Mouse (Mus musculus) heart, embryonic 16.5 days (tissue): ENCODE measurements at regions not wholly inside any gene's neighbourhood (a gene's known extent, or its start where the extent isn't known, plus 50 kb on each side); places are given as distances from the start of the nearest gene placed in this dataset.

Source experiments
- ATAC-seq: fragments of 200-750 bp; cut with Nextera tagmentation; replicated peaks from 2 replicates; pipeline ENCODE4 v1.8.0; 2017; ENCODE audit warnings: moderate number of reproducible peaks; ENCODE audit not compliant: insufficient read depth, low FRiP score; ENCODE audit errors: extremely low read depth
- H3K27ac ChIP-seq: fragments of 300-500 bp; sonication (generic); 2 replicates; pipeline ENCODE4 v1.5.1; 2014; ENCODE audit warnings: mild to moderate bottlenecking, low read length, control low read depth, moderate library complexity
- H3K27me3 ChIP-seq: fragments of 300-500 bp; sonication (generic); 2 replicates; pipeline ENCODE4 v1.6.1; 2014; ENCODE audit warnings: low read length, mixed read lengths; ENCODE audit not compliant: control insufficient read depth, insufficient read depth
- H3K36me3 ChIP-seq: fragments of 300-500 bp; sonication (generic); 2 replicates; pipeline ENCODE4 v1.6.1; 2014; ENCODE audit not compliant: control insufficient read depth, insufficient read depth
- H3K4me1 ChIP-seq: fragments of 300-500 bp; sonication (generic); 2 replicates; pipeline ENCODE4 v1.6.1; 2014; ENCODE audit warnings: low read length, mixed read lengths; ENCODE audit not compliant: control insufficient read depth, insufficient read depth
- H3K4me2 ChIP-seq: fragments of 300-500 bp; sonication (generic); 2 replicates; pipeline ENCODE4 v1.6.1; 2014; ENCODE audit warnings: low read depth, mild to moderate bottlenecking, control low read depth, low read length
- H3K4me3 ChIP-seq: fragments of 300-500 bp; sonication (generic); 2 replicates; pipeline ENCODE4 v1.5.1; 2014; ENCODE audit warnings: mild to moderate bottlenecking, control low read depth, low read length
- H3K9ac ChIP-seq: fragments of 300-500 bp; sonication (generic); 2 replicates; pipeline ENCODE4 v1.6.1; 2014; ENCODE audit warnings: low read length, control low read depth
- H3K9me3 ChIP-seq: fragments of 300-500 bp; sonication (generic); replicated peaks from 2 replicates; pipeline ENCODE4 v1.6.1; 2016; ENCODE audit warnings: low read length; ENCODE audit not compliant: control insufficient read depth
- WGBS: fragments of 180-500 bp; shearing (Covaris S2); extraction: QIAGEN DNeasy Blood & Tissue Kit; methylation state at CpG from one replicate; pipeline ENCODE4 v1.1.7; 2014; 5-methylcytosine and 5-hydroxymethylcytosine counted together

GRCm38 (mm10) chr3:66661826-66662618 is 319.2 kb upstream of the Rsrc1 start:
- Histone ChIP-seq H3K4me3 (no peak overlapping the region), H3K4me1 (peaks cover 8% of the 10 kb centered on the region; the same call in 1 of the 2 replicates), H3K36me3 (no peaks in the 10 kb centered on the region), H3K9me3 (no peaks in the 10 kb centered on the region), H3K27me3 (no peaks in the 10 kb centered on the region), H3K27ac (no peak overlapping the region), H3K4me2 (no peak overlapping the region), H3K9ac (no peak overlapping the region)
- ATAC-seq, result no peak
- 73% methylated on average over 8 of the region's 8 CpGs for WGBS

GRCm38 (mm10) chr3:66683589-66684286 is 297.5 kb upstream of the Rsrc1 start:
- Histone ChIP-seq H3K27me3 (no peaks in the 10 kb centered on the region), H3K4me2 (no peak overlapping the region), H3K9ac (no peak overlapping the region), H3K36me3 (no peaks in the 10 kb centered on the region), H3K27ac (no peak overlapping the region), H3K4me1 (no peaks in the 10 kb centered on the region), H3K4me3 (no peak overlapping the region), H3K9me3 (0 out of 2 replicates have a peak, but pooled peaks cover 4% of the 10 kb centered on the region)
- no peak for ATAC-seq
- 65% methylated on average over 8 of the region's 8 CpGs for WGBS

GRCm38 (mm10) chr3:66684287-66684903 is 296.8 kb upstream of the Rsrc1 start:
- Histone ChIP-seq H3K4me2 (no peak overlapping the region), H3K27ac (no peak overlapping the region), H3K4me3 (no peak overlapping the region), H3K4me1 (no peaks in the 10 kb centered on the region), H3K9me3 (0 out of 2 replicates have a peak, but pooled peaks cover 4% of the 10 kb centered on the region), H3K36me3 (no peaks in the 10 kb centered on the region), H3K27me3 (no peaks in the 10 kb centered on the region), H3K9ac (no peak overlapping the region)
- no peak for ATAC-seq
- WGBS, result 74% methylated on average over 5 of the region's 5 CpGs

- Histone ChIP-seq H3K4me3 (no peak overlapping the region), H3K9me3 (0 out of 2 replicates have a peak, but pooled peaks cover 4% of the 10 kb centered on the region), H3K36me3 (no peaks in the 10 kb centered on the region), H3K9ac (no peak overlapping the region), H3K4me2 (no peak overlapping the region), H3K4me1 (no peaks in the 10 kb centered on the region), H3K27me3 (no peaks in the 10 kb centered on the region), H3K27ac (no peak overlapping the region)
- WGBS, result 86% methylated on average over 12 of the region's 12 CpGs
- ATAC-seq, result no peak
These were observed 296.1 kb upstream of the Rsrc1 start for GRCm38 (mm10) chr3:66685136-66685535.

- ATAC-seq, result no peak
- 0 out of 2 replicates have a peak, but pooled peaks cover 4% of the 10 kb centered on the region for H3K9me3 ChIP-seq
- H3K4me3 ChIP-seq, result no peak overlapping the region
- 72% methylated on average over 1 of the region's 1 CpGs for WGBS
- H3K4me2 ChIP-seq, result no peak overlapping the region
- H3K27ac ChIP-seq, result no peak overlapping the region
- no peaks in the 10 kb centered on the region for H3K36me3 ChIP-seq
- H3K27me3 ChIP-seq, result no peaks in the 10 kb centered on the region
- H3K9ac ChIP-seq, result no peak overlapping the region
- no peaks in the 10 kb centered on the region for H3K4me1 ChIP-seq
These were observed 294.1 kb upstream of the Rsrc1 start for GRCm38 (mm10) chr3:66687126-66687525.

- H3K9me3 ChIP-seq, result 0 out of 2 replicates have a peak, but pooled peaks cover 4% of the 10 kb centered on the region
- no peaks in the 10 kb centered on the region for H3K27me3 ChIP-seq
- no peak overlapping the region for H3K27ac ChIP-seq
- 72% methylated on average over 10 of the region's 10 CpGs for WGBS
- no peaks in the 10 kb centered on the region for H3K4me1 ChIP-seq
- H3K4me3 ChIP-seq, result no peak overlapping the region
- no peaks in the 10 kb centered on the region for H3K36me3 ChIP-seq
- no peak overlapping the region for H3K4me2 ChIP-seq
- H3K9ac ChIP-seq, result no peak overlapping the region
- ATAC-seq, result no peak
These were observed 290.2 kb upstream of the Rsrc1 start for GRCm38 (mm10) chr3:66690906-66691522.

GRCm38 (mm10) chr3:66695125-66695524 is 286.1 kb upstream of the Rsrc1 start:
- no peaks in the 10 kb centered on the region for H3K9me3 ChIP-seq
- H3K27me3 ChIP-seq, result no peaks in the 10 kb centered on the region
- no peak overlapping the region for H3K27ac ChIP-seq
- 93% methylated on average over 2 of the region's 2 CpGs for WGBS
- no peak for ATAC-seq
- H3K36me3 ChIP-seq, result no peaks in the 10 kb centered on the region
- no peak overlapping the region for H3K4me3 ChIP-seq
- no peak overlapping the region for H3K9ac ChIP-seq
- peaks cover 10% of the 10 kb centered on the region for H3K4me1 ChIP-seq
- no peak overlapping the region for H3K4me2 ChIP-seq

- H3K36me3 ChIP-seq, result no peaks in the 10 kb centered on the region
- 88% methylated on average over 6 of the region's 6 CpGs for WGBS
These were observed 285.4 kb upstream of the Rsrc1 start for GRCm38 (mm10) chr3:66695661-66696253.

More at GRCm38 (mm10) chr3:66695661-66696253, 285.4 kb upstream of the Rsrc1 start:
- Histone ChIP-seq H3K4me2 (no peak overlapping the region), H3K9ac (no peak overlapping the region), H3K4me3 (no peak overlapping the region), H3K4me1 (peaks cover 10% of the 10 kb centered on the region), H3K27me3 (no peaks in the 10 kb centered on the region), H3K9me3 (no peaks in the 10 kb centered on the region), H3K27ac (no peak overlapping the region)
- no peak for ATAC-seq
